Mouse (Mus musculus) testis, adult 2 months (tissue): Measurements from ENCODE around the gene Erg.

ENCODE experiments used
- CTCF ChIP-seq: fragments of 200-500 bp; IDR thresholded peaks from 2 replicates; pipeline ENCODE4 v1.5.1; 2012; ENCODE audit warnings: low read depth, mild to moderate bottlenecking, inconsistent platforms, low read length, moderate library complexity; ENCODE audit not compliant: control insufficient read depth, insufficient read depth, insufficient replicate concordance
- POLR2A ChIP-seq: fragments of 200-500 bp; IDR thresholded peaks from 2 replicates; pipeline ENCODE4 v1.6.1; 2012; ENCODE audit warnings: low read depth, mild to moderate bottlenecking, inconsistent platforms, low read length, moderate library complexity; ENCODE audit not compliant: control insufficient read depth

DNA sequence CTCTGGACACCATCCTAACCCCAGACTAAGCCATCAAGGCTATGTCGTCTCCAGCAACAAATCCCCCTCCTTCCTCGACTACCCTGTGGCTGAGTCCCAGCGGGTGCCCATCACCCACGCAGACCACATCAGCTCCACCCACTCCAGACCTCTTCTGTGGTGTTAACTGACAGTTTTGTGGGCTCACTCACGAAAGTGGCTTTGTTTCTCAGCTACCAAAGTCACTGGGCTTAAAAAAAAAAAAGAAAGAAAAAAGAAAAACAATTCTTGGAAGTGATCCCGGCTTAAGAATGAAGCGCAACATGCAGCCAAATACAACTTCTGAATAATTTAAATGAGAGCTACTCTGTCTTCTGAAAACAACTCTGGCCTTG is 11.2 kb upstream of the Erg start:
- TF ChIP-seq POLR2A, result no peak
- no peak for TF ChIP-seq CTCF
